Mouse (Mus musculus): ENCODE data around the gene Reck.

DNA sequence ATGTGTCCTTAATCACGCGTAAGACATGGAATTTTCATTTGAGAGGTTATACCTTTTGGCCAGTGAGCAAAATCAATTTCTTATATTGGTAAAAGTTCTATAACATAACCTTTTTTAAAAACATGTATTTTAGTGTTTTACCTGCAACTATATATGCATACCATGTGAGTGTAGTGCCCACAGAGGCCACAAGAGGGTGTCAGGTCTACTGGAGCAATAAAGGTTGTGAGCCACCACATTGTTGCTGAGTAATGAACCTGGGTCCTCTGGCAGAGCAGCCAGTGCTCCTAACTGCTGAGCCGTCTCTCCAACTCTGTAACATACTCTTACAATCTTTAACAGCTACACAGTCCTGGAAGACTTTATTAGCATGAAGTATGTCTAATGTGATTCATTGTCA is 52.5 kb downstream of the Reck start:
- TF ChIP-seq POLR2A (IDR thresholded peaks at IDR 0.05; ENCODE audit: borderline replicate concordance, low read depth, low read length) (no peak), CTCF (IDR thresholded peaks at IDR 0.05; ENCODE audit: low read depth, low read length) (no peak)

All from bone marrow macrophage, adult 2 months (primary cell).